Mouse (Mus musculus) megakaryocyte progenitor cell, adult 5-6 weeks (primary cell): Measurements from ENCODE around the gene Scai. TPM values are rescaled to one million over a fixed set of nuclear protein-coding genes. Genes with fewer than 3 reads are reported as not detected.

ENCODE experiments used
- total RNA-seq, 2 experiments: library from RNA; stranded (forward) in 1 of 2; stranded (reverse) in 1 of 2; fragments of 157-497, 149-512 nt in 1 of 2; fragments of 200-1000 nt in 1 of 2; gene quantifications; 2 replicates each; pipeline versions ENCODE4 v1.2.3 to v1.2.4; 2015 to 2017

Gene Scai
- total RNA-seq, 2 experiments from 2014 or later, result 6.0 to 10.6 TPM

Other genes starting within 250 kb of the Scai start
- gene Wdr38, start 193.3 kb downstream of the Scai start, total RNA-seq (2015), result 0.22 TPM in 2 replicates
- gene Wdr38, start 193.3 kb downstream of the Scai start, total RNA-seq (2017), result 0.25 and 0.88 TPM in 2 replicates
- gene Arpc5l, start 185.4 kb downstream of the Scai start, total RNA-seq (2015), result 73.3 and 82.6 TPM in 2 replicates
- gene Arpc5l, start 185.4 kb downstream of the Scai start, total RNA-seq (2017), result 47.8 and 49.6 TPM in 2 replicates
- 632 and 667 TPM in 2 replicates for gene Rpl35, start 185.1 kb downstream of the Scai start, total RNA-seq (2015)
- gene Rpl35, start 185.1 kb downstream of the Scai start, total RNA-seq (2017), result 1,515 and 1,624 TPM in 2 replicates
- gene Golga1, start 125.2 kb downstream of the Scai start, total RNA-seq (2015), result 12.7 and 14.1 TPM in 2 replicates
- gene Golga1, start 125.2 kb downstream of the Scai start, total RNA-seq (2017), result 16.5 and 19.2 TPM in 2 replicates
- gene Ppp6c, start 35.7 kb upstream of the Scai start, total RNA-seq (2015), result 118 and 136 TPM in 2 replicates
- gene Ppp6c, start 35.7 kb upstream of the Scai start, total RNA-seq (2017), result 64.2 and 72.9 TPM in 2 replicates